Mouse (Mus musculus): ENCODE data around the gene Rtl8a.
"Not testable (repeated sequence)": the region's sequence is repeated elsewhere in the genome, so short reads cannot be mapped to it uniquely, and the experiment has no call there.

- TF ChIP-seq POLR2A (IDR thresholded peaks at IDR 0.05; ENCODE audit: extremely low read depth, insufficient read depth, low read length); CTCF (IDR thresholded peaks at IDR 0.05; ENCODE audit: low read depth, low read length): not testable (repeated sequence)
These were observed 41.2 kb upstream of the Rtl8a start for GRCm38 (mm10) chrX:53684676-53685075.

Data from liver, adult 2 months (tissue).